Comparison of ENCODE assay signal across 8 mouse cellular contexts in genomic region chr11:88154500-88154899, GRCm38 (mm10). TPM values are rescaled to one million over a fixed set of nuclear protein-coding genes. Genes with fewer than 3 reads are reported as not detected.
DNase-seq lines count a peak whose midpoint lies in the region; ATAC-seq and TF ChIP-seq lines count a peak whose summit lies in the region.
"Had no signal": no experiment of that assay in that cellular context is flagged by ENCODE, and none has a peak within 500 bp of the region (broad histone marks: within the 10 kb centered on the region; RNA-seq: fewer than 3 reads in every experiment).

No protein-coding gene starts in this region.

- peaks cover 67% of the 10 kb centered on the region for H3K4me1 ChIP-seq in heart, postnatal 0 days (ENCODE audit: control insufficient read depth, insufficient read depth)
- peaks cover 56% of the 10 kb centered on the region for H3K4me1 ChIP-seq in midbrain, embryonic 13.5 days (replicated peaks)
- peaks cover 37% of the 10 kb centered on the region for H3K4me1 ChIP-seq in midbrain, embryonic 15.5 days
- peaks cover 58% of the 10 kb centered on the region for H3K4me1 ChIP-seq in limb, embryonic 14.5 days (ENCODE audit: control insufficient read depth, insufficient read depth, low read length)

- ATAC-seq in heart, postnatal 0 days (ENCODE audit: insufficient read depth, low read depth), result 0 out of 2 replicates have a peak, but pooled peaks have one; percentile 5
- no peak for ATAC-seq in midbrain, embryonic 13.5 days
- no peak for ATAC-seq in midbrain, embryonic 15.5 days (replicated peaks)
- no peak for ATAC-seq in limb, embryonic 14.5 days (ENCODE audit: low FRiP score, low read depth)

- TF ChIP-seq EP300 in heart, postnatal 0 days (IDR thresholded peaks at IDR 0.05; ENCODE audit: low read depth), result no peak

- WGBS in heart, postnatal 0 days, result 43% methylated on average over 8 of the region's 8 CpGs
- WGBS in midbrain, embryonic 13.5 days, result 76% methylated on average over 8 of the region's 8 CpGs
- 68% methylated on average over 8 of the region's 8 CpGs for WGBS in midbrain, embryonic 15.5 days
- WGBS in limb, embryonic 14.5 days, result 75% methylated on average over 8 of the region's 8 CpGs

- no peak for DNase-seq in heart, postnatal 0 days (ENCODE audit: low spot score)
- DNase-seq in heart, postnatal 4 days, result no peak
- no peak for DNase-seq in limb, embryonic 14.5 days (ENCODE audit: low spot score)
- no peak for DNase-seq in thymus, postnatal 14 days
- DNase-seq in right cerebral cortex, adult 2 months (ENCODE audit: low spot score in 2 of 2), result no peak
- DNase-seq: cerebellum, postnatal 25 days had no signal

- H3K4me2 ChIP-seq in heart, postnatal 0 days (ENCODE audit: low read depth, low read length), result no peak overlapping the region
- H3K4me2 ChIP-seq in midbrain, embryonic 13.5 days (replicated peaks), result no peak overlapping the region
- H3K4me2 ChIP-seq in midbrain, embryonic 15.5 days, result no peak overlapping the region
- H3K4me2 ChIP-seq in limb, embryonic 14.5 days (replicated peaks; ENCODE audit: low read depth, low read length, severe bottlenecking), result no peak overlapping the region

- no peaks in the 10 kb centered on the region for H3K27me3 ChIP-seq in heart, postnatal 0 days (ENCODE audit: control insufficient read depth, insufficient read depth, low read length)
- no peaks in the 10 kb centered on the region for H3K27me3 ChIP-seq in midbrain, embryonic 13.5 days
- H3K27me3 ChIP-seq in midbrain, embryonic 15.5 days (replicated peaks), result no peaks in the 10 kb centered on the region
- H3K27me3 ChIP-seq in limb, embryonic 14.5 days (ENCODE audit: control insufficient read depth, insufficient read depth, low read length), result no peaks in the 10 kb centered on the region

- H3K36me3 ChIP-seq in heart, postnatal 0 days (replicated peaks; ENCODE audit: control insufficient read depth, insufficient read depth, low read length), result no peaks in the 10 kb centered on the region
- H3K36me3 ChIP-seq in midbrain, embryonic 13.5 days, result no peaks in the 10 kb centered on the region
- H3K36me3 ChIP-seq in midbrain, embryonic 15.5 days (replicated peaks), result no peaks in the 10 kb centered on the region
- H3K36me3 ChIP-seq in limb, embryonic 14.5 days (ENCODE audit: control insufficient read depth, insufficient read depth, low read length), result no peaks in the 10 kb centered on the region

- no peak for TF ChIP-seq CTCF in heart, postnatal 0 days (IDR thresholded peaks at IDR 0.05; ENCODE audit: low read depth)

- H3K27ac ChIP-seq in heart, postnatal 0 days (ENCODE audit: low read depth), result peak overlapping the region; percentile 82
- H3K27ac ChIP-seq in midbrain, embryonic 13.5 days, result 0 out of 2 replicates have a peak overlapping the region, but pooled peaks have one; percentile 22
- H3K27ac ChIP-seq in midbrain, embryonic 15.5 days, result no peak overlapping the region
- H3K27ac ChIP-seq in limb, embryonic 14.5 days (replicated peaks; ENCODE audit: low read depth, low read length), result peak overlapping the region; percentile 20; the same call in 1 of the 2 replicates

- no peaks in the 10 kb centered on the region for H3K9me3 ChIP-seq in heart, postnatal 0 days (replicated peaks; ENCODE audit: control insufficient read depth, low read length)
- H3K9me3 ChIP-seq in midbrain, embryonic 13.5 days, result no peaks in the 10 kb centered on the region
- H3K9me3 ChIP-seq in midbrain, embryonic 15.5 days, result no peaks in the 10 kb centered on the region
- H3K9me3 ChIP-seq in limb, embryonic 14.5 days (ENCODE audit: control insufficient read depth, low read length), result no peaks in the 10 kb centered on the region

- TF ChIP-seq POLR2A in limb, embryonic 14.5 days (IDR thresholded peaks at IDR 0.05; ENCODE audit: borderline replicate concordance, extremely low read depth, insufficient read depth, insufficient read length), result no peak

- no peak overlapping the region for H3K4me3 ChIP-seq in heart, postnatal 0 days (ENCODE audit: low read depth, low read length)
- no peak overlapping the region for H3K4me3 ChIP-seq in midbrain, embryonic 13.5 days (replicated peaks)
- no peak overlapping the region for H3K4me3 ChIP-seq in midbrain, embryonic 15.5 days
- H3K4me3 ChIP-seq in limb, embryonic 14.5 days (replicated peaks; ENCODE audit: low read length), result no peak overlapping the region

- no peak overlapping the region for H3K9ac ChIP-seq in heart, postnatal 0 days (replicated peaks; ENCODE audit: low read depth, low read length)
- H3K9ac ChIP-seq in midbrain, embryonic 13.5 days (replicated peaks), result no peak overlapping the region
- H3K9ac ChIP-seq in midbrain, embryonic 15.5 days, result no peak overlapping the region
- no peak overlapping the region for H3K9ac ChIP-seq in limb, embryonic 14.5 days (ENCODE audit: low read depth, low read length, severe bottlenecking)

RNA-seq across cellular contexts. Expression of gene Mrps23, which starts 49.7 kb away (rescaled TPM):
- total RNA-seq in heart, postnatal 0 days (2014; rRNA removed; ENCODE audit: low replicate concordance), result 77.6 and 240 TPM in 2 replicates
- polyA plus RNA-seq in heart, postnatal 0 days (2015; fragmentation: Nextera tagmentation; extraction: Ambion mirVana), result 156 TPM in 2 replicates
- 100 to 1,000 TPM; 204 to 207 TPM for total RNA-seq in heart, postnatal 4 days (2021)
- 68.6 and 69.8 TPM in 2 replicates for polyA plus RNA-seq in midbrain, embryonic 13.5 days (2015; fragmentation: Nextera tagmentation; extraction: Ambion mirVana)
- polyA plus RNA-seq in midbrain, embryonic 15.5 days (2015; fragmentation: Nextera tagmentation; extraction: Ambion mirVana), result 60.6 and 62.4 TPM in 2 replicates
- 46.9 and 63.5 TPM in 2 replicates for polyA plus RNA-seq in limb, embryonic 14.5 days (2012; rRNA removed)
- 60.2 and 64.7 TPM in 2 replicates for polyA plus RNA-seq in limb, embryonic 14.5 days (2014; fragmentation: Nextera tagmentation; extraction: Ambion mirVana)

RNA-seq across cellular contexts. Expression of gene Cuedc1, which starts 56.6 kb away (rescaled TPM):
- total RNA-seq in heart, postnatal 0 days (2014; rRNA removed; ENCODE audit: low replicate concordance), result 15.1 and 19.2 TPM in 2 replicates
- polyA plus RNA-seq in heart, postnatal 0 days (2015; fragmentation: Nextera tagmentation; extraction: Ambion mirVana), result 17.0 and 17.5 TPM in 2 replicates
- total RNA-seq in heart, postnatal 4 days (2021), result 10 to 100 TPM; 39.5 to 40.0 TPM
- polyA plus RNA-seq in midbrain, embryonic 13.5 days (2015; fragmentation: Nextera tagmentation; extraction: Ambion mirVana), result 40.6 and 46.1 TPM in 2 replicates
- polyA plus RNA-seq in midbrain, embryonic 15.5 days (2015; fragmentation: Nextera tagmentation; extraction: Ambion mirVana), result 50.2 and 54.6 TPM in 2 replicates
- 40.6 and 44.5 TPM in 2 replicates for polyA plus RNA-seq in limb, embryonic 14.5 days (2012; rRNA removed)
- 20.9 and 25.5 TPM in 2 replicates for polyA plus RNA-seq in limb, embryonic 14.5 days (2014; fragmentation: Nextera tagmentation; extraction: Ambion mirVana)
